Mouse (Mus musculus): ENCODE data around the gene 1700017B05Rik. TPM values are rescaled to one million over a fixed set of nuclear protein-coding genes. Genes with fewer than 3 reads are reported as not detected.

1700017B05Rik gene
- total RNA-seq, 2 experiments from 2014 or later = 3.8 to 4.2 TPM

DNA sequence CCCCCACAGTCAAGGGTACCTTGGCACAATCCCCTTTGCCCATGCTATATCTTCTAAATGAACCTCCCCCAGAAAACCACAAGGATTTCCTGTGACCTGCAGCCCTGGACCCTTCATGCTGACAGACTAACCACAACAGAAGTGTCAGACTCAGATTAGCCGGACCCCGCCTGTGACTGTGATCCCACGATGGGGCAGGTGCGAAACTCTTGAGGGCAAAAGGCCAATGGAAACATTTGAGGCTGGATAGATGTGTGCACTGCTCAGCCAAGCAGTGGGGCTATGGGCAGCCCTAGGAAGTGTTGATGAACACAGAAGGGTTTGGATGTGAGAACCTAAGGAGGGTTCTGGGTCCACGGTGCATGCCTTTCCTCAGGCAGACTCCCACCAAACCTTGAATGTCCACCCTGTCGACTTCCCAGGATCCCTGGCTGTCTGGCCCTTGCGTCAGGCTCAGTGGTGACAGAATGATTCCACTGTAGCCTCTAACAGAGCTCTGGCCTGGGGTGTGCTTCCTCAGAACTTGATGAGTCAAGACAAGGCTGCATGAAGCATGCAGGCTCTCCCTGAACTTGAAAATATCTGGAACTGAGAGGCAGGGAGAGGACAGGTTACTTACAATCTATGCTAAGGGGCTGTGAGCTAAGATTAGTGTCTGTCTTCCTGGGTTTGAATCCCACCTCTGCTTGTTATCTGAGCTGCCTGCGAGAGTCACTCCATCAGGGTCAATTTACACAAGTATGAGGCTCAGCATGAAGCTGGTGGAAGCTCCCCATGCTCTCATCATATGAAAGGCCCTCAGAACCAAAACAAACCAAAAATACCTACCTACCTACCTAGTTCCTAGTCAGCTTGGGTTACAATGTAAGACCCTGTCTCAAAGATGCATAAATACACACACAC is 10.7 kb upstream of the 1700017B05Rik start:
- intact Hi-C loops (cut with DNase I) = no loop called here
- no peak for DNase-seq

GRCm38 (mm10) chr9:57271837-57272562 is 9.6 kb upstream of the 1700017B05Rik start:
- intact Hi-C loops (cut with DNase I) = no loop called here
- no peak for DNase-seq

DNA sequence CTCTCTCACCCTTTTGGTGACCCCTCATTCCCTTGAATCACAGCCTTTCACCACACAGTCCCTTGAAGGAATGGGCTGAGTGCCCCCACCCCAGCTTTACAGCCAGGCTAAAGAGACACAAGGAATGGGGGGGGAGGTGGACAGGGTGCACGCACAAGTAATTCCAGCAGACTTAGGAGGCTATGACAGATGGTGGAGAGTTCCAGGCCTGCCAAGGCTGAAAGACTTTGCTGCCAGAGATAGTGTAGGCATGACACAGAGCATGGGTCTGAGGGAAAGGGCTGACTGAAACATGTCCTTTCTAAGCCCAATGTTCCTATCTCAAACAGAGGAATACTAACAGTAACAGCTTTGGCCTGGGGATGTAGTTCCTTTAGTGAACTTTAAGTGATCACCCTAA is 8.7 kb upstream of the 1700017B05Rik start:
- intact Hi-C loops (cut with DNase I) = no loop called here
- no peak for DNase-seq

DNA sequence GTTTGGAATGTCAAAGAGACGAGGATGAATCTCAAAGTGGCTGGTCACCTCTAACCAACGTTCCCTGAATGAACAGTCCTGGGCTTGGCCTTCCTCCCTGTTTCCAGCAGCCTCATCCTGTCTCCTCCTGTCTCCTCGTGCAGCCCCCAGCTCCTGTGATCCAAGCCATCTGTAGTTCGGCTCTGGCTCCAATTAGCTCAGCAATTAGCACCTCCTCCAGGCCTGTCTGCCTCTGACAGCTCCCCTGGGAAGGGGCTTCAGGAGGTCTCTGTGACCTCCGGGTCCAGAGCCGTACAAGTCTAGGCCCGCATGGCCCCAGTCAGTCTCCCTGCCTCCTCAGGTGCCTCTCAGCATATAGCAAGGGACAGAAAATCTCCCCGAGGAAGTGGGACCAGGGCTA is 8.0 kb upstream of the 1700017B05Rik start:
- intact Hi-C loops (cut with DNase I) = no loop called here
- DNase-seq = no peak

- intact Hi-C loops (cut with DNase I) = no loop called here
- DNase-seq = no peak
Measured at GRCm38 (mm10) chr9:57269384-57269783, 7.0 kb upstream of the 1700017B05Rik start.

DNA sequence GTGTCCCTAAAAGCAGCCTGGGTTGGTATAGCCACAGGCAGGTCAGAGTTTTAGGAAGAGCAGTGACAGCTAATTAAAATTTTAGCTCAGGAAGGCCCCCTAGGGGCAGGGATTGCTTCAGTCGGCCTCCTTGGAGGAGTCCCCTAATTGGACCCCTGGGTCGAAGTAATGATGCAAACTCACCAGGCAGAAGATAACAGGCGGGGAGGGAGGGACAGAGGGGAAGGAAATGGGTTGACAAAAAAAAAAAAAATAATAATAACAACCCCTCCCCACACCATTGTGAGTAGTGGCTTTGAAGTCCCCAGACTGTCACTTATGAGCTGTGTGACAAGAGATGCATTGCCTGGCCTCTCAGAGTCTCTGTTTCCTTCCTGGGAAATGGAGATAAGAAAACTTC is 6.2 kb upstream of the 1700017B05Rik start:
- DNase-seq = no peak
- intact Hi-C loops (cut with DNase I) = no loop called here

GRCm38 (mm10) chr9:57268078-57268477 is 5.7 kb upstream of the 1700017B05Rik start:
- intact Hi-C loops (cut with DNase I) = no loop called here
- no peak for DNase-seq

- intact Hi-C loops (cut with DNase I) = no loop called here
- DNase-seq = no peak
Measured at GRCm38 (mm10) chr9:57267421-57267820, 5.0 kb upstream of the 1700017B05Rik start.

- no peak for DNase-seq
- intact Hi-C loops (cut with DNase I) = no loop called here
Measured at GRCm38 (mm10) chr9:57265125-57265524, 2.7 kb upstream of the 1700017B05Rik start.

- DNase-seq = no peak
- intact Hi-C loops (cut with DNase I) = no loop called here
Measured at GRCm38 (mm10) chr9:57262795-57263684, 628 bp upstream of the 1700017B05Rik start.

- intact Hi-C loops (cut with DNase I) = no loop called here
- DNase-seq = peak; percentile 49 to 56
Measured at GRCm38 (mm10) chr9:57261516-57261912, 898 bp downstream of the 1700017B05Rik start.

- intact Hi-C loops (cut with DNase I) = no loop called here
- no peak for DNase-seq
Measured at GRCm38 (mm10) chr9:57260940-57261339, 1.5 kb downstream of the 1700017B05Rik start.

DNA sequence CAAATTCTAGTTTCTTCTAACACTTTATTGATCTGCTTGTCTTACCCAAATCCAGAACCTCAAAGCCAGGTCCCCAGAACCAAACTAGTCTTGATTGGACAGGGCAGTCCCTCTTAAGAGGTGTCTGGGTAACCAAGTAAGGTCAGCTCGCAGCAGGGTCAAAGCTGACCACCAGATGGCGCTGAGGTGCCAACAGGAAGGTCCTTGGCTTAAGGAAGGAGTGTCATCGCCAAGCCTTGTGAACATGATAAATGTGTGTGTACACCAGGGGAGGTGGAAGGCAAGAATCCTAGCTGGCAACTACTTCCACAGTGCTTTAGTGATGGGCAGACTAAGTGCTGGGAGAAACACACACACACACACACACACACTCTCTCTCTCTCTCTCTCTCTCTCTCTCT is 2.7 kb downstream of the 1700017B05Rik start:
- intact Hi-C loops (cut with DNase I) = loop anchor here (2.0 kb wide), 2 partner anchors 95 to 175 kb away; no protein-coding TSS in a partner anchor
- DNase-seq = peak; percentile 90 to 92

DNA sequence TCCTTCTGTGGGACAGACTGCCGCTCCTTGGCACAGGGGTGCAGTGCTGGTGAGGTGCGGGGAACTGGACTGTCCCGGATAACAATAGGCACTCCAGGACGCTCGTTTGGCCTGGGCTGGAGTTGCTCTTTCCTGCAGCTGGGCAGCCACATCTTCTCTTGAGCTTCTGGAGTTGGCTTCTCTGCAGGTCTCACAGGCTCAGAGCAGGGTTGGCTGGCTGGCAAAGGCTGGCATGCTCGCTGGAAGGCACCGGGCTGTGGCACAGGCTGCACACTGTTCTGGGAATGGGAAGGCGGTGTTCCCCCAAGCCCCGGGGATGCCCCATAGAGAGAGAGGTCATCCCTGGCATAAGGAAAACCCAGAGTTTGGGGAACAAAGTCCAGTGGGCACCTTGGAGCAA is 4.8 kb downstream of the 1700017B05Rik start:
- no peak for DNase-seq
- intact Hi-C loops (cut with DNase I) = loop anchor here (2.0 kb wide), 2 partner anchors 97 to 177 kb away; no protein-coding TSS in a partner anchor

GRCm38 (mm10) chr9:57256861-57257260 is 5.6 kb downstream of the 1700017B05Rik start:
- intact Hi-C loops (cut with DNase I) = no loop called here
- no peak for DNase-seq

DNA sequence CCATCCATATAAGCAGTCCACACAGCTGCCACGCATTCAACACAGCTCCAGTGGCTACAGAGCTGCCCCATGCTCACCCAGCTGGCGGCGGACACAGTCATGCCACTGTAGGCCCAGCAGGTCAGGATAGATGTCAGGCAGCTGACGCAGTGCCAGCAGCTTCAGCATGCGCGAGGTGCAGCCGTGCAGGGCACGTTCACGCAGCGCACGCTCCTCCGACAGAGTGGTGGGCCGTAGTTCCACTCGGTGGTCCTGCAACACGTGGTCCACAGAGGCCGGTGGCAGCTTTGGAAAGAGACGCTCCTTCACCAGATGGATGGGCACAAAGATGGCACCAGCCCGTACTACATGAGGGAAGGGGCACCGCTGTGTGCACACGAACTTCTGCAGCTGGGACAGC is 6.1 kb downstream of the 1700017B05Rik start:
- no peak for DNase-seq
- intact Hi-C loops (cut with DNase I) = no loop called here

DNA sequence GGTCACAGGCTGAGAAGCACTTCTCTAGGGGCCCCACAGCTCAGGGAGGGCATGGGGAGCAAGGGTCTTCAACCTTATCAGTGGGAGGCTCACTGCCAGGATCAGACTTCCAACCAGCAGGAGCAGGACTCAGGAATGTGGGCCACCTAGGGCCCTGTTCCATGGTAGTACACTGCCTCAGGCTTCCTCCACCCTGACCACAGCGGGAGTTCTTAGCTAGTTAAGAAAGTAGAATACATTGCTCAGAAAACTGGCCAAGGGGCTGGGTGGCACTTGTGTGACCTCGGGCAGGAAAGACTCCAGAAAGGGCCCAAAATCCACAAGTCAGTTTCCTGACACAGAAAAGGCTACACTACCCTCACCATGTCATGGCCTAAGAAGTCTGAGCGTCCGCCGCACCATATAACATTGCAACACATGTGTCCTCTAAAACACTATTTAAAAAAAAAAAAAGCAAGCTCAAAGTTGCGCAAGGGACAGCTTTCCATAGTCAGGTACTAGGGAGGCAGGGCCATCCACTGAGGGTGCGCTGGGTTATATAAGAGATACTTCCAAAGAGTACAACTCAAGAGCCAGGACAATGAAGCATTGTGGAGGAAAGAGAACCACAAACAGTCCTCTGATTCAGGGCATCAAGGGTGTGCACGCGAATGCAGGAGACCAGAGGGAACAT is 7.5 kb downstream of the 1700017B05Rik start:
- no peak for DNase-seq
- intact Hi-C loops (cut with DNase I) = no loop called here

DNA sequence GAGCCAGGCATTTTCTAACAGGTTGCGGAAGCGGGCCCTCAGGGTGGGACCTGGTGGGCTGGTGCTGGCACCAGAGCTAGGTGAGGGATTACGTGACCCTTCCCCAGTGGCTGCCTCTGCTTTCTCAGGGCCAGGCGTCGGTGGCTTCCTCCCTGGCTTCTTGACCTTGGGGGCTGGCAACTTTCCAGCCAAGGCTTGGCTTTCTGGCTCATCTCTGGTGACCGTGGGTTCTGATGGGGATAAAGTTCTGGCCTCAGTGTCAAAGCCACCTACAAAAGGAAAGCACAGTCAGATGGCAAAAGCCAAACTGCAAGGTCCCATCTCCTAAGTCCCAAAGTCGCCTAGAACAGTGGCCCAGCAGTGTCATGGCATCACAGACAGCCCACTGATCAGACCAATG is 8.4 kb downstream of the 1700017B05Rik start:
- no peak for DNase-seq
- intact Hi-C loops (cut with DNase I) = no loop called here

GRCm38 (mm10) chr9:57251139-57251538 is 11.3 kb downstream of the 1700017B05Rik start:
- no peak for DNase-seq
- intact Hi-C loops (cut with DNase I) = no loop called here

- intact Hi-C loops (cut with DNase I) = no loop called here
Measured at GRCm38 (mm10) chr9:57250026-57250425, 12.4 kb downstream of the 1700017B05Rik start.

More at GRCm38 (mm10) chr9:57250026-57250425, 12.4 kb downstream of the 1700017B05Rik start:
- no peak for DNase-seq

Data from gastrocnemius, postnatal 36 days (tissue).